Mouse (Mus musculus) kidney, adult 9 months (tissue): ENCODE data around the gene Tdrkh.

Experiments used
- DNase-seq: peaks from one replicate; pipeline ENCODE4 v3.0.0; 2022

The Tdrkh gene

GRCm38 (mm10) chr3:94391001-94391400 lies 22.1 kb upstream of the Tdrkh start:
- DNase-seq, result no peak

- no peak for DNase-seq
Observed at GRCm38 (mm10) chr3:94392128-94392527, 20.9 kb upstream of the Tdrkh start.

DNA sequence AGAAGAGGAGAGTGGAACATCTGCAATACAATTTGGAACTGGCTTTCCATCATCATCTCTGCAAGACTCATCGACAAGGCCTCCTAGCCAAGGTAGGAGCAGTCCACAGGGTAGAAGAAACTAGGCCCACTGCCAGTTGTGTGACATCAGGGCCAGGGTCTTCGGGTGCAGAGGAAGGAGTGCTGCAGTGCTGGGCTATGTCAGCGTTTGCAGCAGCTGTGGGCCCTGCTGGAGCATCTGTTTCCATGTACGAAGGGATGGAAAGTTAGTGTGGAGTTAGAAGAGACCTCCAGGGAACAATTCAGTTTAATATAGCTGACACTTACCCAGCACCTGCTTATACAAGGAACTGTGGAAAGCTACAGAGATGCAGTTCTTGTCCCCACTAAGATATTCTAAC lies 20.0 kb upstream of the Tdrkh start:
- DNase-seq, result no peak

DNA sequence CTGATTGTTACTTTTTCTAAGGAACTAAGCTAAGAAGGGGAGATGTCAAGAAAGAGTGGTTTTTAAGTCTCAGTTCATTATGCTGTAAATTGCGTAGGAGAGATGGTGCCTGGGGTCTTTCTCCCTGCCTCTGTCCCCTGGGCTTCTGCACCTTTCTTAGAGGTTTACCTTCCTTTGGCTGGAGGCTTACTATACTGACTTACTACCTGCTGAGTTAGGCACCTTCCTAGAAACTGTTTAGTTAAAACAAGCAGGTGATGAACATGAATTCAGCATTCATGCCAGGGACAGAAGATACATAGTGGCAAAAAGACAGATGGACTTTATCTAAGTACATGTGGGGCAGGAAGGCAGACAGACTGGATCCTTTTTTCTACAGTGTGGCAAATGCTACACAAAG lies 16.7 kb upstream of the Tdrkh start:
- no peak for DNase-seq

DNA sequence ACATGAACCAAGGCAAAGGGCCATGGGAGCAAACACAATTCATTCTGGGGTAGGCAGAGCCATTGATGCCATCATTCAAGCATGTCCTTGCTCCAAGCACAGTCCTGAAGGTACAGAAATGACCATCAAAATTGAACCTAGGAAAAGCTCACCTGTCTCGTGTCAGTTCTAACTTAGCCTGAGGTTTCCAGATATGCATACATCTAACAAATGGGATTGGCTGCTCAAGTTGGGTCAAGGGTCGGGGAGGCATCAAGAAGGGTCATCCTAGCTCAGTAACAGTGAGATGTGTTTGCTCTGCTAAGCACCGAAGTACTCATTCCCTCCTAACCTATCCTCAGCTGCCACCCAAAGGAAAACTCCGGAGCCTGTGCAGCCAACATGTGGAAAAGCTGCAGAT lies 16.2 kb upstream of the Tdrkh start:
- DNase-seq, result no peak

GRCm38 (mm10) chr3:94398217-94398616 lies 14.9 kb upstream of the Tdrkh start, which contains the start of gene Lingo4:
TSS of gene Lingo4 (plus strand) at chr3:94398517.
- no peak for DNase-seq

- no peak for DNase-seq
Observed at GRCm38 (mm10) chr3:94398943-94399481, 14.1 kb upstream of the Tdrkh start.

GRCm38 (mm10) chr3:94399663-94400310 lies 13.3 kb upstream of the Tdrkh start:
- no peak for DNase-seq

- no peak for DNase-seq
Observed at GRCm38 (mm10) chr3:94402451-94402850, 10.6 kb upstream of the Tdrkh start.

- no peak for DNase-seq
Observed at GRCm38 (mm10) chr3:94404366-94405054, 8.6 kb upstream of the Tdrkh start.

GRCm38 (mm10) chr3:94405561-94405960 lies 7.5 kb upstream of the Tdrkh start:
- DNase-seq, result peak; percentile 31

DNA sequence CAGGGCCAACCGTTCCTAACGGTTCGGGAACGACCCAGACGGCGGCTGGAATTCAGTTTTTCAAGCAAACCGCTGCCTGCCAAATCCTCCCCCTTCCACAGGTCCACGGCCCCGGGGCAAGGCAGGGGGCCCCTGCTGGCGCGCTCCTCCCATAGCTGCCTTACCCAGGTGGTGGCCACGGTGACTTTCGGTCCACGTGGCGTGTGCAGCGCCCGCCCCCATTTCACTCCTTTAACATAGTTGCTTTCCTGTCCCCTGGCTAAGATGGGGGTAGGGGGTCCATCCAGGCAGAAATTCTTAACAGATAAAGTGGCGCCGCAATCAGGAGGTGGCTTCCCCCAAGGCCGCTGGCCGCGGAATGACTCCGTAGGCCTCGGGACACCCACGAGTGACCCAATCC lies 543 bp upstream of the Tdrkh start:
- DNase-seq, result no peak

GRCm38 (mm10) chr3:94430980-94431379 lies 17.9 kb downstream of the Tdrkh start:
- DNase-seq, result no peak

DNA sequence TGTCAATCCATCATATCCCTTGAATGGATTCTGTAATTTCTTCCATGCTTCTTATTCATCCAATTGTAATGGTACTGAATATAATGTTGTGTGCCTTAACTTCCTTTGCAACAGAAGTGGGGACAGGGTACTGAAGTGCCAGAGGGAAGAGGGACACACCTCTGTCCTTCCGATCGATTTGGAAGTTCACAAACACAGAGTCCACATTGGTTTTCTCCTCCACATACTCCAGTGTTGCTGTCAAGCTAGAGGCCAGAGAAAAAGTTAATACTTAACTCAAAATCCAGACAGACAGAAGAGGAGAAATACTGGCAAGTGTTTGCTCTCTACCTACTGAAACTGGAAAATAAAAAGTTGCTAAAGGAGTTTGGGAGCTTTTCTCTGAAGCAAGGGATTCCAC lies 21.2 kb downstream of the Tdrkh start:
- peak; percentile 48 for DNase-seq

DNA sequence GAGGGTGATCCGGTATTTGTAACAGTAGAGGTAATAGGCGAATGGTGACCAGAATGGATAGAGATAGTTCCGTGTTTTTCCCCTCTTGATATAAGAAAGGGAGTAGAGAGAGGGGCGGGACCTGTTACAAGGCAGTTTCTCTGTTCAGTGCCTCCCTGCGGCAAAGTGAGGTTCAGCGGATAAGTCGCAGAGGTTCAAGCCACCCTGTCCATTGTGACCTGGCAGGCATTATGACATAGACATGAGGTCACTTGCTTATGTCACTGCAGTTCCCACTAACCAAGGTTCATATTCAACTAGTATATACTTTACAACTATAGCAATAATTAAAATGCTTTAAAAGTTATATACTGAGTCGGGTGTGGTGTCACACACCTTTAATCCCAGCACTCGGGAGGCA lies 23.3 kb downstream of the Tdrkh start:
- no peak for DNase-seq

GRCm38 (mm10) chr3:94441182-94441581 lies 28.1 kb downstream of the Tdrkh start:
- peak; percentile 48 for DNase-seq

DNA sequence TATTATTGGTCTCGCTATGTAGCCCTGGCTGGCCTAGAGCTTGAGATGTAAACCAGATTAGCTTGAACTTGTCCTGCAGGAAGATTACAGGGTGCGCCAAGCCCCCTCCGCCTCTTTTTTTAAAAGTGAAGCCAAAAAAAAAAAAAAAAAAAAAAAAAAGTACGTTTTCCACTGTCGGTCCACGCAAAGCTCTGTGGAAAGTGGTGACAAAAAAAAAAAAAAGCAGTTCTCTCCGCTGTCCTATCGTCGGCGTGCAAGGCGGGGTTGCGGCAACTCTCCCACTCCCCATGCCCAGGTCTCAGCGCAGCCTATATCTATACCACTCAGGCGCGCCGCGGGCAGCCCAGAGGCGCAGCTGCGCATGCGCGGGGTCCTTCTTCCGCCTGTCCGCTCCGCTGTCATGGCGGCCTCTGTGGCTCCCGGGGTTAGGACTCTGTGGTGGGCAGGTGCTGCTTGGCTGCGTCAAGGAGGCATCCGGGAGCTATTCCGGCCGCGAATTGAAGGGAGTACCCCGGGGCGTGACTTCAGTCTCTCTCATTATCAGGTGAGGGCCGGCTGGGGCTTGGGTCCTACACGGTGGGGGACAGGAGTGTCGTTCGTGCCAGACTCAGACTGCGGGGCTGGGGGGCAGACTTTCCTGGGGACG lies 30.0 kb downstream of the Tdrkh start, which contains the start of gene Mrpl9:
Mrpl9 (plus strand) TSS at position 368 of the 646 bp plus-strand sequence.
- DNase-seq, result peak; percentile 94

- no peak for DNase-seq
Observed at GRCm38 (mm10) chr3:94443597-94443964, 30.5 kb downstream of the Tdrkh start, which contains the start of gene Oaz3. TSS of gene Oaz3 (minus strand) at chr3:94443915.

GRCm38 (mm10) chr3:94449377-94449776 lies 36.3 kb downstream of the Tdrkh start:
- DNase-seq, result no peak

DNA sequence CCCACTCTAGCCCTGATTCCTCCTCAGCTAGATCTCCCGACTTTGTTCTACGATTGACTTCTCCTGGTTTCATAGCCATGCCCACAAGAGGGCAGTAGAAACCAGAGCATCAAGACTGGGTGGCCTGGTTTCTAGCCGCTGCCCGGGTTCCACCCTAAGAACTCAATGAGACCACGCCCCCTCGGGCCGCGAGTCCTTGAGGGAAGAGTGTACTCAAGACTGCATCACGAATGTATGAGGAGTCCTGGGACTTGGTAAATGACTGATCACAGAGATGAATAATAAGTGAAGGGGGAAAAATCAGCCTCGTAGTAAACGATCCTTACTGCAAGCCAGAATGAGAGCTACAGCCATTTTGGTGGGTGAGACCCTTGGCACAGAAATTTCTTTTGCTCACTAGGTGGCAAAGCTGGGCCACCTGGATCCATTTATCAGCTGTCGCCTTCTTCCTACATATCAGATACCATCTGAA lies 43.5 kb downstream of the Tdrkh start:
- peak; percentile 84 for DNase-seq

DNA sequence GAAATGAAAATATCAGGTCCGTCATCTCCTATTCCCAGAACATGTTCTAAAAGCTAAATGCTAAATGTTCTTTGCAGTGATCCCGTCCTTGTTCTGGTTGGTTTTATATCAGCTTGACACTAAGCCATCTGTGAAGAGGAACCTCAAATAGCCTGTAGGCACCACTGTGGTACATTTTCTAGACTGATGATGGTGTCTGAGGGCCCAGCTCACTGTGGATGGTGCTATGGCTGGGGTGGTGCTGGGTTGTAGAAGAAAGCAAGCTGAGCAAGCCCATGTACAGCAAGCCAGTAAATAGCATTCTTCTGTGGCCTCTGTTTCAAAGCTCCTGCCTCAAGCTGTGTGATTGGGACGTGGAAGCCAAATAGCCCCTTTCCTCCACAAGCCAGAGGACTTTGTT lies 44.0 kb downstream of the Tdrkh start:
- DNase-seq, result no peak

DNA sequence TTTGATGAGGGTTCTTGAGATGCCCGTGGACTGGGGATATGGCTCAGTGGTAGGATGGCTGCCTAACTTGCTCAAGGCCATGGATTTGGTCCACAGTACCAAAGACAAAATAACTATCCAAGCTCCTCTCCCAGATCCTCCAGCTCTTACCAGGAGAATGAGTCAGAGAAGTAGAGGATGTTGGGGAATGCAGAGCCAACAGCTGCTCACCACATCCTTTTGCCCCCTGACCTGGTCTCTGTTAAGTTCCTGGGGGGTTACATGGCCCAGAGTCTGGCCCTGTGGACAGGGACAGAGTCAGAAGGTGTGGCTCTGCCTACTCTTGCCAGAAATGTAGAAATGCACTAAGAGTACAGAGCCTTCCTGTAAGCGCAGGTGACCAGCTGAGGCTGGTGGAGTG lies 46.8 kb downstream of the Tdrkh start:
- DNase-seq, result no peak

DNA sequence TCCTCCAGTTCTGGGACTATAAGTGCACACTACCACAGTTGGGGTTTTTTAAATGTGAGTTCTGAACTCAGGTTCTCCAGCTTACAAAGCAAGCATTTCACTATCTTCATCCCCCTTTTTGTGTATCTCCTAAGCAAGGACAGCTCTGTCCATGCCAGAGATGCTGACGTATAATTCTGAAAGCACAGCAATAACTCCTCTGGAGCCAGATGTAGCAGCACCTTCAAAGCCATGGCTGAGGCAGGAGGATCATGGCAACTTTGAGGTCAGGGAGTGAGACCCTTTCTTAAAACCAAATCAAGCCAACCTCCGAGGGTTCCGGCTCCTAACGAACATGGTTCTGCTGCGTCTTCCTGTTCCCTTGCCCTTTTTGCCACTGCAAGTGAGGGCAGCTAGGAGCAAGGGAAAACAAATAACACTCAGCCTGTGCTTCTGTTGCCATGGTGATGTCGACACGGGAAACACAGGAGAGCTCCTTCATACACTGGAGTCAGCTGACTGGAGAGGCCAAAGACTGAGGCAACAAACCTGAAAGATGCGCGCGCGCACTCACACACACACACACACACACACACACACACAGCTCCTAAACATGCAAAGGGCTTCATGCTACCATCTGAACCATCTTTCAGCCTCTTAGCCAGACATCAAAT lies 51.0 kb downstream of the Tdrkh start:
- DNase-seq, result no peak
